Mouse (Mus musculus) MEL (cell line): Measurements from ENCODE around the gene Baz1a. TPM values are rescaled to one million over a fixed set of nuclear protein-coding genes. Genes with fewer than 3 reads are reported as not detected.

Experiments
- DNase-seq: peaks from one replicate; pipeline ENCODE4 v3.0.0; 2011; ENCODE audit warnings: low read depth, low spot score
- H3K27ac ChIP-seq: 2 replicates; pipeline ENCODE4 v1.5.1; 2012; ENCODE audit warnings: low read depth, mild to moderate bottlenecking, control low read depth, low read length, moderate library complexity; ENCODE audit not compliant: control insufficient read depth
- H3K27me3 ChIP-seq, 2 experiments: fragments of 150-350 bp in 1 of 2; sonication (generic) in 1 of 2; 2 replicates each; pipeline ENCODE4 v1.6.1; 2012; ENCODE audit warnings: low read length in 2 of 2, mild to moderate bottlenecking in 2 of 2, improper control_type of control experiment in 1 of 2, moderate library complexity in 1 of 2; ENCODE audit not compliant: insufficient read depth in 2 of 2, control insufficient read depth in 1 of 2
- H3K36me3 ChIP-seq, 2 experiments: 2 replicates each; pipeline ENCODE4 v1.6.1; 2012 to 2014; ENCODE audit warnings: low read length in 2 of 2, improper control_type of control experiment in 1 of 2, inconsistent platforms in 1 of 2, mild to moderate bottlenecking in 1 of 2; ENCODE audit not compliant: insufficient read depth in 2 of 2, control insufficient read depth in 1 of 2
- H3K4me1 ChIP-seq, 2 experiments: fragments of 150-350 bp in 1 of 2; sonication (generic) in 1 of 2; 2 replicates each; pipeline ENCODE4 v1.6.1; 2012; ENCODE audit warnings: low read length in 2 of 2, improper control_type of control experiment in 1 of 2, mild to moderate bottlenecking in 1 of 2; ENCODE audit not compliant: insufficient read depth in 2 of 2, control insufficient read depth in 1 of 2
- H3K4me3 ChIP-seq, 2 experiments: fragments of 150-350 bp in 1 of 2; sonication (generic) in 1 of 2; 2 replicates each; pipeline ENCODE4 v1.5.1; 2012; ENCODE audit warnings: low read depth in 2 of 2, low read length in 2 of 2, mild to moderate bottlenecking in 2 of 2, moderate library complexity in 2 of 2, control low read depth in 1 of 2, improper control_type of control experiment in 1 of 2; ENCODE audit not compliant: control insufficient read depth in 1 of 2, insufficient read depth in 1 of 2
- H3K79me2 ChIP-seq: 2 replicates; pipeline ENCODE4 v1.6.1; 2012; ENCODE audit warnings: mild to moderate bottlenecking, low read length, moderate library complexity; ENCODE audit not compliant: control insufficient read depth, poor library complexity, insufficient read depth
- H3K9ac ChIP-seq: 2 replicates; pipeline ENCODE4 v1.6.1; 2012; ENCODE audit warnings: low read depth, mild to moderate bottlenecking, control low read depth, low read length, moderate library complexity; ENCODE audit not compliant: control insufficient read depth, poor library complexity, severe bottlenecking
- H3K9me3 ChIP-seq: fragments of 150-350 bp; sonication (generic); replicated peaks from 2 replicates; pipeline ENCODE4 v1.6.1; 2012; ENCODE audit warnings: mild to moderate bottlenecking, low read length, improper control_type of control experiment, moderate library complexity; ENCODE audit not compliant: insufficient read depth
- BHLHE40 ChIP-seq: IDR thresholded peaks from 2 replicates; pipeline ENCODE4 v1.6.1; 2012; ENCODE audit warnings: low read depth, mild to moderate bottlenecking, inconsistent platforms, low read length, improper control_type of control experiment, borderline replicate concordance
- CHD1 ChIP-seq: IDR thresholded peaks from 2 replicates; pipeline ENCODE4 v1.6.1; 2012; ENCODE audit warnings: low read depth, mild to moderate bottlenecking, inconsistent platforms, low read length, improper control_type of control experiment
- CHD2 ChIP-seq: IDR thresholded peaks from 2 replicates; pipeline ENCODE4 v1.6.1; 2011; ENCODE audit warnings: low read length, improper control_type of control experiment
- E2F4 ChIP-seq: IDR thresholded peaks from 2 replicates; pipeline ENCODE4 v1.6.1; 2011; ENCODE audit warnings: low read depth, low read length, improper control_type of control experiment, borderline replicate concordance
- ELF1 ChIP-seq: IDR thresholded peaks from 2 replicates; pipeline ENCODE4 v1.6.1; 2014; ENCODE audit warnings: low read depth, mild to moderate bottlenecking, inconsistent platforms, low read length, improper control_type of control experiment, moderate library complexity
- ETS1 ChIP-seq: IDR thresholded peaks from 2 replicates; pipeline ENCODE4 v1.6.1; 2012; ENCODE audit warnings: low read depth, mild to moderate bottlenecking, inconsistent platforms, low read length, improper control_type of control experiment, moderate library complexity
- GABPA ChIP-seq: IDR thresholded peaks from 2 replicates; pipeline ENCODE4 v1.6.1; 2012; ENCODE audit warnings: low read depth, mild to moderate bottlenecking, inconsistent platforms, low read length, improper control_type of control experiment, moderate library complexity
- HCFC1 ChIP-seq: IDR thresholded peaks from 2 replicates; pipeline ENCODE4 v1.6.1; 2012; ENCODE audit warnings: low read depth, mild to moderate bottlenecking, inconsistent platforms, low read length, improper control_type of control experiment, moderate library complexity
- JUND ChIP-seq: IDR thresholded peaks from 2 replicates; pipeline ENCODE4 v1.6.1; 2011; ENCODE audit warnings: low read depth, mild to moderate bottlenecking, improper control_type of control experiment, low read length
- KAT2A ChIP-seq: conservative IDR thresholded peaks from 2 replicates; pipeline ENCODE4 v1.6.1; 2012; ENCODE audit warnings: low read depth, low read length, improper control_type of control experiment, inconsistent platforms
- MAFK ChIP-seq: IDR thresholded peaks from 2 replicates; pipeline ENCODE4 v1.6.1; 2011; ENCODE audit warnings: low read depth, mild to moderate bottlenecking, low read length, improper control_type of control experiment, borderline replicate concordance
- MAX ChIP-seq: IDR thresholded peaks from 2 replicates; pipeline ENCODE4 v1.6.1; 2011; ENCODE audit warnings: low read length, improper control_type of control experiment
- MYC ChIP-seq: IDR thresholded peaks from 2 replicates; pipeline ENCODE4 v1.6.1; 2011; ENCODE audit warnings: low read depth, mild to moderate bottlenecking, low read length, improper control_type of control experiment, moderate library complexity
- NRF1 ChIP-seq: IDR thresholded peaks from 2 replicates; pipeline ENCODE4 v1.6.1; 2014; ENCODE audit warnings: low read depth, mild to moderate bottlenecking, inconsistent platforms, low read length, improper control_type of control experiment, moderate library complexity; ENCODE audit not compliant: poor library complexity, insufficient read depth, severe bottlenecking
- POLR2A ChIP-seq, 2 experiments: IDR thresholded peaks; 2 replicates each; pipeline ENCODE4 v1.6.1; 2011 to 2012; ENCODE audit warnings: low read length in 2 of 2, mild to moderate bottlenecking in 2 of 2, control low read depth in 1 of 2, improper control_type of control experiment in 1 of 2, low read depth in 1 of 2, moderate library complexity in 1 of 2; ENCODE audit not compliant: control insufficient read depth in 1 of 2, insufficient read depth in 1 of 2, poor library complexity in 1 of 2
- POLR2AphosphoS5 ChIP-seq: IDR thresholded peaks from 2 replicates; pipeline ENCODE4 v1.6.1; 2012; ENCODE audit warnings: low read depth, borderline replicate concordance, mild to moderate bottlenecking, inconsistent platforms, low read length, moderate library complexity, mixed read lengths
- RCOR1 ChIP-seq: IDR thresholded peaks from 2 replicates; pipeline ENCODE4 v1.6.1; 2012; ENCODE audit warnings: low read depth, mild to moderate bottlenecking, inconsistent platforms, low read length, improper control_type of control experiment
- SMC3 ChIP-seq: IDR thresholded peaks from 2 replicates; pipeline ENCODE4 v1.6.1; 2011; ENCODE audit warnings: low read depth, low read length, improper control_type of control experiment
- TCF12 ChIP-seq: IDR thresholded peaks from 2 replicates; pipeline ENCODE4 v1.6.1; 2014; ENCODE audit warnings: low read depth, mild to moderate bottlenecking, inconsistent platforms, low read length, improper control_type of control experiment, moderate library complexity
- USF1 ChIP-seq: IDR thresholded peaks from 2 replicates; pipeline ENCODE4 v1.6.1; 2014; ENCODE audit warnings: low read depth, mild to moderate bottlenecking, inconsistent platforms, low read length, improper control_type of control experiment, moderate library complexity
- USF2 ChIP-seq, 2 experiments: IDR thresholded peaks; 2 replicates each; pipeline ENCODE4 v1.6.1; 2011 to 2012; ENCODE audit warnings: improper control_type of control experiment in 2 of 2, low read length in 2 of 2, borderline replicate concordance in 1 of 2, inconsistent platforms in 1 of 2, low read depth in 1 of 2, mild to moderate bottlenecking in 1 of 2; ENCODE audit not compliant: insufficient read depth in 1 of 2
- ZC3H11A ChIP-seq: IDR thresholded peaks from 2 replicates; pipeline ENCODE4 v1.6.1; 2012; ENCODE audit warnings: low read depth, mild to moderate bottlenecking, inconsistent platforms, low read length, improper control_type of control experiment
- ZMIZ1 ChIP-seq: IDR thresholded peaks from 2 replicates; pipeline ENCODE4 v1.6.1; 2012; ENCODE audit warnings: low read depth, mild to moderate bottlenecking, inconsistent platforms, low read length, improper control_type of control experiment, moderate library complexity
- ZNF384 ChIP-seq: IDR thresholded peaks from 2 replicates; pipeline ENCODE4 v1.6.1; 2012; ENCODE audit warnings: low read depth, mild to moderate bottlenecking, inconsistent platforms, low read length, improper control_type of control experiment
- polyA plus RNA-seq, 2 experiments: library from polyadenylated mRNA; stranded (reverse) in 1 of 2; unstranded in 1 of 2; fragments of >175 nt in 1 of 2; fragments of >200 nt in 1 of 2; gene quantifications; 2 replicates each; pipeline versions ENCODE4 v1.2.1 to v1.2.4; 2012; ENCODE audit warnings: low replicate concordance in 2 of 2, low read depth in 1 of 2; ENCODE audit not compliant: insufficient read length in 2 of 2, insufficient read depth in 1 of 2, missing spikeins in 1 of 2
- total RNA-seq: library from RNA; depleted of rRNA; stranded (reverse); fragments of 300-350 nt; gene quantifications from 2 replicates; pipeline ENCODE4 v1.2.3, GENCODE M21; 2012

Baz1a gene
- total and polyA plus RNA-seq, 3 experiments: 39.8 to 203 (median 46.0) TPM

DNA sequence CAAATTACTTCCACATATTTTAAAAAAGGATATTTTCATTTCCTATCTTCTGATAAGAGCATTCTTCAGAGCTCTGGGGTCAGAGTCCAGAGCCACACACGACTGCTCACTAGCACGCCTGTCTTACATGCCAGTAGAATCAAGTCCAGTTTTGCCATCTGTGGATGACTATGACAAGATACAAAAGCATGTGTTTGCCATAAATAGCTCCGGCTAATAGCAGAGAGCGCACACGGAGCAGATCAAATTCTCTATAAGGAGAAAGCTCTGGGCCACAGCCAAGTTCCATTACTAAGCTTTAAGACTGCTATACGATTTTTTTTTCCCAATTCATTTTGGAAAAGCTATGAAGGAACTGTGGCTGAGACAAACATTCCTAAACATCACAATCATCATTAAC is 154.6 kb downstream of the Baz1a start:
- H3K79me2 ChIP-seq: peaks cover 19% of the 10 kb centered on the region
- H3K27me3 ChIP-seq: no peaks in the 10 kb centered on the region
- H3K9ac ChIP-seq: no peak overlapping the region
- peaks cover 5 to 9% of the 10 kb centered on the region in 2 experiments; a peak in 3 of 4 replicates for H3K4me1 ChIP-seq
- no peak overlapping the region for H3K27ac ChIP-seq
- TF ChIP-seq HCFC1 (no peak), MYC (no peak), NRF1 (no peak), ELF1 (no peak), JUND (no peak), ZNF384 (no peak), CHD2 (no peak), GABPA (no peak), POLR2AphosphoS5 (no peak), CHD1 (no peak), ZMIZ1 (no peak), BHLHE40 (no peak), RCOR1 (no peak)
- TF ChIP-seq, all 39 proteins: peak for 0
- Histone ChIP-seq H3K4me3 (no peak overlapping the region), H3K36me3 (peaks cover 18 to 23% of the 10 kb centered on the region in 2 experiments), H3K9me3 (no peaks in the 10 kb centered on the region)
- no peak for DNase-seq

DNA sequence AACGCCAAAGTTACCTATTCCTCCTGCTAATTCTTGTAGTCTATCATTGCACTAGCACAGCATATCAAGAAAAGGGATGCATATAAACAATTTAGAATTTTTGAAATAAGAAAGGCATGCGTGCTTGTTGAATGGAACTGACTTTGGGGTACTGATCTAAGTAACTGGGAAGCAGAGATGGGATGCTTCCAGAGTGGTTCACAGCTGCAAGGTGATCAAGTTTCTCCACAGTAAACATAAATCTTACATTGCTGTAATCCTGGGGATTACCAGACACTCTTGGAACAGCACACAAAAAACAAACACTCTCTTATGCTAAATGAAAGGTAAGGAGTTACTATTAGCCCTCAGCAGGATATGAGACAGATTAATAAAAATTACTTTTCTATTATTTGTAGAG is 163.6 kb downstream of the Baz1a start:
- Histone ChIP-seq H3K4me1 (no peaks in the 10 kb centered on the region), H3K4me3 (no peak overlapping the region), H3K9ac (no peak overlapping the region), H3K79me2 (no peaks in the 10 kb centered on the region), H3K36me3 (no peaks in the 10 kb centered on the region), H3K27me3 (no peaks in the 10 kb centered on the region), H3K27ac (no peak overlapping the region), H3K9me3 (no peaks in the 10 kb centered on the region)
- no peak for TF ChIP-seq MYC
- TF ChIP-seq RCOR1: no peak
- TF ChIP-seq MAFK: no peak
- no peak for TF ChIP-seq SMC3
- no peak for TF ChIP-seq ETS1
- no peak for TF ChIP-seq USF2 (IDR thresholded peaks at IDR 0.05; ENCODE audit: borderline replicate concordance in 1 of 2, insufficient read depth in 1 of 2, low read depth in 1 of 2, low read length in 2 of 2)
- TF ChIP-seq HCFC1: no peak
- TF ChIP-seq MAX: no peak
- no peak for TF ChIP-seq JUND
- TF ChIP-seq CHD1: no peak
- TF ChIP-seq ZC3H11A: no peak
- no peak for TF ChIP-seq POLR2A (IDR thresholded peaks at IDR 0.05; ENCODE audit: control insufficient read depth in 1 of 2, insufficient read depth in 1 of 2, low read depth in 1 of 2, low read length in 2 of 2, poor library complexity in 1 of 2)
- no peak for TF ChIP-seq NRF1
- no peak for TF ChIP-seq USF1
- TF ChIP-seq E2F4: no peak
- no peak for TF ChIP-seq BHLHE40
- no peak for TF ChIP-seq CHD2
- no peak for TF ChIP-seq KAT2A
- TF ChIP-seq TCF12: no peak
- DNase-seq: no peak
